Mouse (Mus musculus) subcutaneous adipose tissue, adult 2 months (tissue): ENCODE data around the gene Vtcn1. TPM values are rescaled to one million over a fixed set of nuclear protein-coding genes. Genes with fewer than 3 reads are reported as not detected.

Experiments
- polyA plus RNA-seq: library from polyadenylated mRNA; depleted of rRNA; stranded (reverse); fragments of >200 nt; gene quantifications from 2 replicates; pipeline ENCODE4 v1.2.3, GENCODE M21; 2012; ENCODE audit warnings: low replicate concordance; rRNA removed

Gene Vtcn1
- polyA plus RNA-seq, result 1.6 and 21.5 TPM in 2 replicates

GRCm38 (mm10) chr3:100825225-100825965 is at the start of gene Vtcn1:
Vtcn1 (plus strand) TSS chr3:100825459.

GRCm38 (mm10) chr3:100921825-100922505 is 96.7 kb downstream of the Vtcn1 start, which contains the start of gene Trim45:
Trim45 (plus strand) TSS chr3:100922202.

Other genes starting within 250 kb of the Vtcn1 start
- 5.6 and 19.6 TPM in 2 replicates for gene Man1a2, start 140.0 kb upstream of the Vtcn1 start, polyA plus RNA-seq
- 4.9 and 35.6 TPM in 2 replicates for gene Trim45, start 96.7 kb downstream of the Vtcn1 start, polyA plus RNA-seq
- 4.7 and 7.2 TPM in 2 replicates for gene Ttf2, start 144.2 kb downstream of the Vtcn1 start, polyA plus RNA-seq
- 0.20 and 0.77 TPM in 2 replicates for gene Cd101, start 204.1 kb downstream of the Vtcn1 start, polyA plus RNA-seq